Mouse (Mus musculus) forebrain, embryonic 13.5 days (tissue): ENCODE measurements at regions not wholly inside any gene's neighbourhood (a gene's known extent, or its start where the extent isn't known, plus 50 kb on each side); places are given as distances from the start of the nearest gene placed in this dataset.

ENCODE experiments used
- ATAC-seq: fragments of 200-750 bp; cut with Nextera tagmentation; 2 replicates; pipeline ENCODE4 v1.8.0; 2017
- H3K27ac ChIP-seq: fragments of 300-500 bp; sonication (generic); 2 replicates; pipeline ENCODE4 v1.5.1; 2015; ENCODE audit warnings: inconsistent platforms, mild to moderate bottlenecking, moderate library complexity
- H3K27me3 ChIP-seq: fragments of 300-500 bp; sonication (generic); 2 replicates; pipeline ENCODE4 v1.6.1; 2015; ENCODE audit warnings: mild to moderate bottlenecking, inconsistent platforms
- H3K36me3 ChIP-seq: fragments of 300-500 bp; sonication (generic); 2 replicates; pipeline ENCODE4 v1.6.1; 2015; ENCODE audit warnings: mild to moderate bottlenecking, inconsistent platforms; ENCODE audit not compliant: poor library complexity, severe bottlenecking
- H3K4me1 ChIP-seq: fragments of 300-500 bp; sonication (generic); 2 replicates; pipeline ENCODE4 v1.6.1; 2015; ENCODE audit warnings: inconsistent platforms
- H3K4me2 ChIP-seq: fragments of 300-500 bp; sonication (generic); 2 replicates; pipeline ENCODE4 v1.6.1; 2015; ENCODE audit warnings: inconsistent platforms, mild to moderate bottlenecking, moderate library complexity
- H3K4me3 ChIP-seq: fragments of 300-500 bp; sonication (generic); 2 replicates; pipeline ENCODE4 v1.5.1; 2015; ENCODE audit warnings: mild to moderate bottlenecking, inconsistent platforms
- H3K9ac ChIP-seq: fragments of 300-500 bp; sonication (generic); 2 replicates; pipeline ENCODE4 v1.6.1; 2015; ENCODE audit warnings: mild to moderate bottlenecking, inconsistent platforms
- H3K9me3 ChIP-seq: fragments of 300-500 bp; sonication (generic); replicated peaks from 2 replicates; pipeline ENCODE4 v1.6.1; 2016; ENCODE audit warnings: inconsistent platforms
- WGBS: fragments of 180-500 bp; shearing (Covaris S2); methylation state at CpG from one replicate; pipeline ENCODE4 v1.1.7; 2015; 5-methylcytosine and 5-hydroxymethylcytosine counted together

DNA sequence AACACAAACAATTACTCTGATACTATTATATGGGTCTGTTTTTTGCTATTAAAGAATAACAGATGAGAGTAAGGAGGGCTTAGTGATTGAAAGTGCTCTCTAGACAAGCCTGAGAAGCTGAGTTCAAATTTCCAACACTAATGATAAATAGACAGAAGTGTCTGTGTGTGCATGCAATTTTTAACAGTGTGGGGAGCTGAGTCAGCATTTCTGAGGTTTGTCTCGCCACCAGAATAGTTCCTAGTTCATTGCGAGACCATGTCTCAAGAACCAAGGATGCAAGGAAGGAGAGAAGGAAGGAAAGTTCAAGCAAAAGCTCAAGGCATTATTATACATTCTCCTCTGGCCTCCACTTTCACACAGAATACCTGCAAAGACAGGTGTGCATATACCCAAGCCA is 259.7 kb upstream of the Dmac1 start:
- Histone ChIP-seq H3K9me3 (no peaks in the 10 kb centered on the region), H3K4me2 (no peak overlapping the region), H3K9ac (no peak overlapping the region), H3K4me1 (no peaks in the 10 kb centered on the region), H3K27me3 (no peaks in the 10 kb centered on the region), H3K4me3 (no peak overlapping the region), H3K27ac (no peak overlapping the region), H3K36me3 (no peaks in the 10 kb centered on the region)
- WGBS = 91% methylated on average over 2 of the region's 2 CpGs
- no peak for ATAC-seq

DNA sequence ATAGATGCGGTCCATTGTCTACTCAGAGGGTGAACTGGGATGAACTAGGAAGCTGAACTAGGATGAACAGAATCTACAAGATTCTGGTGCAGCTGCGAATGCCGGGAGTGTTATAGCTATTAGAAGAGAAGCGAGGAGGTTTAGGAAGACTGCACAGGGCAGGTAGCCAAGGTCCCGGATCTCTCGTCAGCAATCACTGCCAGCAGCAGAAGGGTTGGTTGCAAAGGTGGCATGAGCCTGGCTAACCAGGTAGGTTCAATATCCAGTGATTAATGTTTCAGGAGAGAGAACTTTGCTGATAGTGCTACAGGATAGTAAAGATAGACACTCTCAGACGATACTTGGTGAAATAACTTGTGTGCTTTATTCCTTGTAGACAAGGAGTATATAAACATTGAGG is 257.0 kb upstream of the Dmac1 start:
- H3K9ac ChIP-seq = no peak overlapping the region
- H3K9me3 ChIP-seq = no peaks in the 10 kb centered on the region
- WGBS = 91% methylated on average over 7 of the region's 7 CpGs
- H3K27ac ChIP-seq = no peak overlapping the region
- no peak overlapping the region for H3K4me3 ChIP-seq
- H3K27me3 ChIP-seq = no peaks in the 10 kb centered on the region
- H3K4me2 ChIP-seq = no peak overlapping the region
- no peaks in the 10 kb centered on the region for H3K4me1 ChIP-seq
- no peak for ATAC-seq
- H3K36me3 ChIP-seq = no peaks in the 10 kb centered on the region

DNA sequence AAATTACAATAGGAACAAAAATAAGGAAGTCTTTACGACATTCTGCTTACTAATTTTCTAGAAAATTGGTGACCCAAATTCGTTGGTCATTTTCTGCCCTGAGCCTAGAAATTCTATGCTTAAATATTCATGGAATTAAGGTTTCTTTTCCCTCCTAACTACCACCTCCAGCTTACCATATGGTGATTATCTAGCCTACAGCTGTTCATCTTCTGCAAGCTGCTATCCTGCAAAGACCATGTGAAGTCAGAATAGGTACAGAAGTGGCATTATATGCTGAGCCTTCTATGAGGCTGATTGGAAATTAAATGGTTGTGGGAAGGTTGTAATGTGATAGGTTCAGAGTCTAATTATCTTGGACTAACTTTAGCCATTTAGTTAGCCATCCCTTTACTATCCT is 251.5 kb upstream of the Dmac1 start:
- Histone ChIP-seq H3K36me3 (no peaks in the 10 kb centered on the region), H3K4me2 (no peak overlapping the region), H3K27me3 (no peaks in the 10 kb centered on the region), H3K4me3 (no peak overlapping the region), H3K9me3 (no peaks in the 10 kb centered on the region), H3K27ac (no peak overlapping the region), H3K9ac (no peak overlapping the region), H3K4me1 (no peaks in the 10 kb centered on the region)
- ATAC-seq = no peak
- WGBS = 70% methylated on average over 2 of the region's 2 CpGs

DNA sequence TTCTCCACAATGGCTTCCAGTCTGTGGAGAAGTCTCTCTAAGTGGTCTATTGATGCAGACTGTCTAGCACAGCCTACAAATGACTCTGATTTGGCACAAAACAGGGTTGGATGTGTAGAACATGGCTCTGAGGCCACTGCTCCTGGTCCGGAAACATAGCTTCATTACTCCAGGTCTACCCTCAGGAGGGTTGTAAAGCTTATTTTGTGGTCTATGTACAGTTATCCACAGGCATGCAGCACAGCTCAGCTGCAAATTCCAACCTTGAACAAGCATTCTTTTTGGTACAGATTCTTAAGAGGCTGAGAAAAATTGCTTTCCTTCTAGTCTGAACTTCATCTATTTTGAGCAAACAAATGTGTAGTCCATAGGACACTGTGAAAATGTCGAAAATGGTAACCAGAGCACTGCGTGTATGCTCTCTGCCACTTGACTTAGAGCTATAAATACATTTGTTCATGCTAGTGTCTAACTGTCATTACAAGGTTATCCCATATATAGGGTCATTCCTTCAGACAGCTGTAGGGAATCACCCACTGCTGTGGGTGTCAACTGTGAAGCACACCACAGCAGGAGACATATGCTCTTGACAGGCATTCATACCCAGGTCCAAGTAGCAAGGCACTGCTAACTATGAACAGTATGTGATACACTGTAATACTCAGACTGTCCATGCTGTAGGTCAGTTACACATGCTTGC is 239.5 kb upstream of the Dmac1 start:
- no peaks in the 10 kb centered on the region for H3K27me3 ChIP-seq
- H3K9me3 ChIP-seq = no peaks in the 10 kb centered on the region
- H3K9ac ChIP-seq = no peak overlapping the region
- no peak overlapping the region for H3K4me2 ChIP-seq
- ATAC-seq = no peak
- H3K4me1 ChIP-seq = no peaks in the 10 kb centered on the region
- no peaks in the 10 kb centered on the region for H3K36me3 ChIP-seq
- H3K4me3 ChIP-seq = no peak overlapping the region
- H3K27ac ChIP-seq = no peak overlapping the region
- WGBS = 91% methylated on average over 3 of the region's 3 CpGs
